Mouse (Mus musculus) MEL (cell line): ENCODE data around the gene Gpd1. TPM values are rescaled to one million over a fixed set of nuclear protein-coding genes. Genes with fewer than 3 reads are reported as not detected.

Source experiments
- DNase-seq: peaks from one replicate; pipeline ENCODE4 v3.0.0; 2011; ENCODE audit warnings: low read depth, low spot score
- H3K27ac ChIP-seq: 2 replicates; pipeline ENCODE4 v1.5.1; 2012; ENCODE audit warnings: low read depth, mild to moderate bottlenecking, control low read depth, low read length, moderate library complexity; ENCODE audit not compliant: control insufficient read depth
- H3K27me3 ChIP-seq, 2 experiments: fragments of 150-350 bp in 1 of 2; sonication (generic) in 1 of 2; 2 replicates each; pipeline ENCODE4 v1.6.1; 2012; ENCODE audit warnings: low read length in 2 of 2, mild to moderate bottlenecking in 2 of 2, improper control_type of control experiment in 1 of 2, moderate library complexity in 1 of 2; ENCODE audit not compliant: insufficient read depth in 2 of 2, control insufficient read depth in 1 of 2
- H3K36me3 ChIP-seq, 2 experiments: 2 replicates each; pipeline ENCODE4 v1.6.1; 2012 to 2014; ENCODE audit warnings: low read length in 2 of 2, improper control_type of control experiment in 1 of 2, inconsistent platforms in 1 of 2, mild to moderate bottlenecking in 1 of 2; ENCODE audit not compliant: insufficient read depth in 2 of 2, control insufficient read depth in 1 of 2
- H3K4me1 ChIP-seq, 2 experiments: fragments of 150-350 bp in 1 of 2; sonication (generic) in 1 of 2; 2 replicates each; pipeline ENCODE4 v1.6.1; 2012; ENCODE audit warnings: low read length in 2 of 2, improper control_type of control experiment in 1 of 2, mild to moderate bottlenecking in 1 of 2; ENCODE audit not compliant: insufficient read depth in 2 of 2, control insufficient read depth in 1 of 2
- H3K4me3 ChIP-seq, 2 experiments: fragments of 150-350 bp in 1 of 2; sonication (generic) in 1 of 2; 2 replicates each; pipeline ENCODE4 v1.5.1; 2012; ENCODE audit warnings: low read depth in 2 of 2, low read length in 2 of 2, mild to moderate bottlenecking in 2 of 2, moderate library complexity in 2 of 2, control low read depth in 1 of 2, improper control_type of control experiment in 1 of 2; ENCODE audit not compliant: control insufficient read depth in 1 of 2, insufficient read depth in 1 of 2
- H3K79me2 ChIP-seq: 2 replicates; pipeline ENCODE4 v1.6.1; 2012; ENCODE audit warnings: mild to moderate bottlenecking, low read length, moderate library complexity; ENCODE audit not compliant: control insufficient read depth, poor library complexity, insufficient read depth
- H3K9ac ChIP-seq: 2 replicates; pipeline ENCODE4 v1.6.1; 2012; ENCODE audit warnings: low read depth, mild to moderate bottlenecking, control low read depth, low read length, moderate library complexity; ENCODE audit not compliant: control insufficient read depth, poor library complexity, severe bottlenecking
- H3K9me3 ChIP-seq: fragments of 150-350 bp; sonication (generic); replicated peaks from 2 replicates; pipeline ENCODE4 v1.6.1; 2012; ENCODE audit warnings: mild to moderate bottlenecking, low read length, improper control_type of control experiment, moderate library complexity; ENCODE audit not compliant: insufficient read depth
- BHLHE40 ChIP-seq: IDR thresholded peaks from 2 replicates; pipeline ENCODE4 v1.6.1; 2012; ENCODE audit warnings: low read depth, mild to moderate bottlenecking, inconsistent platforms, low read length, improper control_type of control experiment, borderline replicate concordance
- CHD1 ChIP-seq: IDR thresholded peaks from 2 replicates; pipeline ENCODE4 v1.6.1; 2012; ENCODE audit warnings: low read depth, mild to moderate bottlenecking, inconsistent platforms, low read length, improper control_type of control experiment
- CHD2 ChIP-seq: IDR thresholded peaks from 2 replicates; pipeline ENCODE4 v1.6.1; 2011; ENCODE audit warnings: low read length, improper control_type of control experiment
- E2F4 ChIP-seq: IDR thresholded peaks from 2 replicates; pipeline ENCODE4 v1.6.1; 2011; ENCODE audit warnings: low read depth, low read length, improper control_type of control experiment, borderline replicate concordance
- ELF1 ChIP-seq: IDR thresholded peaks from 2 replicates; pipeline ENCODE4 v1.6.1; 2014; ENCODE audit warnings: low read depth, mild to moderate bottlenecking, inconsistent platforms, low read length, improper control_type of control experiment, moderate library complexity
- ETS1 ChIP-seq: IDR thresholded peaks from 2 replicates; pipeline ENCODE4 v1.6.1; 2012; ENCODE audit warnings: low read depth, mild to moderate bottlenecking, inconsistent platforms, low read length, improper control_type of control experiment, moderate library complexity
- HCFC1 ChIP-seq: IDR thresholded peaks from 2 replicates; pipeline ENCODE4 v1.6.1; 2012; ENCODE audit warnings: low read depth, mild to moderate bottlenecking, inconsistent platforms, low read length, improper control_type of control experiment, moderate library complexity
- JUND ChIP-seq: IDR thresholded peaks from 2 replicates; pipeline ENCODE4 v1.6.1; 2011; ENCODE audit warnings: low read depth, mild to moderate bottlenecking, improper control_type of control experiment, low read length
- MAX ChIP-seq: IDR thresholded peaks from 2 replicates; pipeline ENCODE4 v1.6.1; 2011; ENCODE audit warnings: low read length, improper control_type of control experiment
- MAZ ChIP-seq: IDR thresholded peaks from 2 replicates; pipeline ENCODE4 v1.6.1; 2012; ENCODE audit warnings: low read depth, mild to moderate bottlenecking, inconsistent platforms, low read length, improper control_type of control experiment
- MXI1 ChIP-seq: IDR thresholded peaks from 2 replicates; pipeline ENCODE4 v1.6.1; 2011; ENCODE audit warnings: mild to moderate bottlenecking, low read depth, low read length, improper control_type of control experiment
- MYB ChIP-seq: IDR thresholded peaks from 2 replicates; pipeline ENCODE4 v1.6.1; 2011; ENCODE audit warnings: mild to moderate bottlenecking, low read depth, low read length, improper control_type of control experiment
- NELFE ChIP-seq: IDR thresholded peaks from 2 replicates; pipeline ENCODE4 v1.6.1; 2011; ENCODE audit warnings: low read depth, low read length, improper control_type of control experiment
- POLR2A ChIP-seq, 2 experiments: IDR thresholded peaks; 2 replicates each; pipeline ENCODE4 v1.6.1; 2011 to 2012; ENCODE audit warnings: low read length in 2 of 2, mild to moderate bottlenecking in 2 of 2, control low read depth in 1 of 2, improper control_type of control experiment in 1 of 2, low read depth in 1 of 2, moderate library complexity in 1 of 2; ENCODE audit not compliant: control insufficient read depth in 1 of 2, insufficient read depth in 1 of 2, poor library complexity in 1 of 2
- POLR2AphosphoS5 ChIP-seq: IDR thresholded peaks from 2 replicates; pipeline ENCODE4 v1.6.1; 2012; ENCODE audit warnings: low read depth, borderline replicate concordance, mild to moderate bottlenecking, inconsistent platforms, low read length, moderate library complexity, mixed read lengths
- RAD21 ChIP-seq: IDR thresholded peaks from 2 replicates; pipeline ENCODE4 v1.6.1; 2011; ENCODE audit warnings: mild to moderate bottlenecking, low read depth, low read length, improper control_type of control experiment
- RCOR1 ChIP-seq: IDR thresholded peaks from 2 replicates; pipeline ENCODE4 v1.6.1; 2012; ENCODE audit warnings: low read depth, mild to moderate bottlenecking, inconsistent platforms, low read length, improper control_type of control experiment
- SIN3A ChIP-seq: IDR thresholded peaks from 2 replicates; pipeline ENCODE4 v1.6.1; 2012; ENCODE audit warnings: low read length, improper control_type of control experiment, inconsistent platforms
- SMC3 ChIP-seq: IDR thresholded peaks from 2 replicates; pipeline ENCODE4 v1.6.1; 2011; ENCODE audit warnings: low read depth, low read length, improper control_type of control experiment
- TAL1 ChIP-seq: IDR thresholded peaks from 2 replicates; pipeline ENCODE4 v1.6.1; 2012; ENCODE audit warnings: mild to moderate bottlenecking, inconsistent platforms, low read length, moderate library complexity, mixed read lengths
- TBP ChIP-seq: IDR thresholded peaks from 2 replicates; pipeline ENCODE4 v1.8.0; 2011; ENCODE audit warnings: low read depth, low read length, improper control_type of control experiment
- UBTF ChIP-seq: IDR thresholded peaks from 2 replicates; pipeline ENCODE4 v1.6.1; 2012; ENCODE audit warnings: low read depth, mild to moderate bottlenecking, inconsistent platforms, low read length, improper control_type of control experiment, moderate library complexity, borderline replicate concordance; ENCODE audit not compliant: insufficient read depth
- USF1 ChIP-seq: IDR thresholded peaks from 2 replicates; pipeline ENCODE4 v1.6.1; 2014; ENCODE audit warnings: low read depth, mild to moderate bottlenecking, inconsistent platforms, low read length, improper control_type of control experiment, moderate library complexity
- USF2 ChIP-seq, 2 experiments: IDR thresholded peaks; 2 replicates each; pipeline ENCODE4 v1.6.1; 2011 to 2012; ENCODE audit warnings: improper control_type of control experiment in 2 of 2, low read length in 2 of 2, borderline replicate concordance in 1 of 2, inconsistent platforms in 1 of 2, low read depth in 1 of 2, mild to moderate bottlenecking in 1 of 2; ENCODE audit not compliant: insufficient read depth in 1 of 2
- ZC3H11A ChIP-seq: IDR thresholded peaks from 2 replicates; pipeline ENCODE4 v1.6.1; 2012; ENCODE audit warnings: low read depth, mild to moderate bottlenecking, inconsistent platforms, low read length, improper control_type of control experiment
- ZNF384 ChIP-seq: IDR thresholded peaks from 2 replicates; pipeline ENCODE4 v1.6.1; 2012; ENCODE audit warnings: low read depth, mild to moderate bottlenecking, inconsistent platforms, low read length, improper control_type of control experiment
- polyA plus RNA-seq, 2 experiments: library from polyadenylated mRNA; stranded (reverse) in 1 of 2; unstranded in 1 of 2; fragments of >175 nt in 1 of 2; fragments of >200 nt in 1 of 2; gene quantifications; 2 replicates each; pipeline versions ENCODE4 v1.2.1 to v1.2.4; 2012; ENCODE audit warnings: low replicate concordance in 2 of 2, low read depth in 1 of 2; ENCODE audit not compliant: insufficient read length in 2 of 2, insufficient read depth in 1 of 2, missing spikeins in 1 of 2
- total RNA-seq: library from RNA; depleted of rRNA; stranded (reverse); fragments of 300-350 nt; gene quantifications from 2 replicates; pipeline ENCODE4 v1.2.3, GENCODE M21; 2012

Gene Gpd1
- total and polyA plus RNA-seq, 3 experiments: 0.23 to 0.52 TPM; not detected in 1

DNA sequence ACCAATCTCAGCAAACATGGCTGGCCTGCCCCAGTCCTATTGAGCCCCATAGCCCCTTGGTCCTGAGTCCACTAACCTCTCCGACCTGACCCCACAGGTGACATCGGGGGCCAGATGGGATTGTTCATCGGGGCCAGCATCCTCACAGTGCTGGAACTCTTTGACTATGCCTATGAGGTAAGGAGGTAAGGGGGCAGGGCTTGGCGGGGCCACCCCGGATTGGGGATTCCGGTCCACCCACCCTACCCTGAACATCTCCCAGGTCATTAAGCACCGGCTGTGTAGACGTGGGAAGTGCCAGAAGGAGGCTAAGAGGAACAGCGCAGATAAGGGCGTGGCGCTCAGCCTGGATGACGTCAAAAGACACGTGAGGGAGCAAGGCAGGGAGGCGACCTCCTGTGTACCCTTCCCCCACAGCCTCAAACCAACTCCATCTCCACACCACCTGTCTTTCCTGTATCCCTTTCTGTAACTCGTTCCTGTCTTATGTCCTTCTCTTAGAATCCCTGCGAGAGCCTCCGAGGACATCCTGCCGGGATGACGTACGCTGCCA, 18.7 kb upstream of the Gpd1 start (continued):
- no peak for TF ChIP-seq RCOR1
- no peak for TF ChIP-seq MAZ
- no peak for TF ChIP-seq NELFE
- no peak for TF ChIP-seq RAD21
- TF ChIP-seq MXI1: 0 out of 2 replicates have a peak, but pooled peaks have one; percentile 40
- 0 out of 4 replicates have a peak, but pooled peaks of 1 of the 2 experiments have one; percentile 16 for TF ChIP-seq POLR2A (IDR thresholded peaks at IDR 0.05; ENCODE audit: control insufficient read depth in 1 of 2, insufficient read depth in 1 of 2, low read depth in 1 of 2, low read length in 2 of 2, poor library complexity in 1 of 2)
- TF ChIP-seq SMC3: no peak
- no peak for TF ChIP-seq ZNF384
- TF ChIP-seq TBP: no peak
- no peak for TF ChIP-seq CHD1

DNA sequence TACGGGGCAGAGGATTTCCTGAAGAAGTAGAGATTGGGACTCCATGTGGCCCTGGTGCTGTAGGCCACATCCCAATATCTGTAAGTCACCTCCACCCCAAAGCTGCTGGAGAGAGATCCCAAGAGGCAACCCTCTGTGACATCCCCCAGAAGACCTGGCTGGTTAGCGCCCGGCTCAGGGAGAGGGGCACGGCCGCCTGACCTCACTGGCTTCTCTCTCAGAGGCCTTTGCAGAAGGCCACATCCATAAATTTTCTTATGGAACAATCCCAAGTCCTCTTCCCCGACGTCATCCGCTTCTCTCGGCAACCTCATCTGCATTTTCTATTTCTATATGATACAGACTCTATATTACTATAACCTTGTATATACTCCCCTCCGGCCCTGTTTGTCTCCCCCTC, 17.6 kb upstream of the Gpd1 start:
- DNase-seq: no peak
- Histone ChIP-seq H3K4me3 (no peak overlapping the region), H3K27me3 (peaks cover under 1 to 5% of the 10 kb centered on the region in 2 experiments; a peak in 3 of 4 replicates), H3K79me2 (peaks cover 4% of the 10 kb centered on the region; the same call in 1 of the 2 replicates), H3K9ac (no peak overlapping the region), H3K36me3 (peaks cover 0 to 10% of the 10 kb centered on the region in 2 experiments; a peak in 1 of 4 replicates), H3K4me1 (peaks cover 0 to 22% of the 10 kb centered on the region in 2 experiments; a peak in 3 of 4 replicates), H3K9me3 (no peaks in the 10 kb centered on the region), H3K27ac (no peak overlapping the region)
- TF ChIP-seq POLR2A (IDR thresholded peaks at IDR 0.05; ENCODE audit: control insufficient read depth in 1 of 2, insufficient read depth in 1 of 2, low read depth in 1 of 2, low read length in 2 of 2, poor library complexity in 1 of 2) (no peak), MXI1 (no peak), SMC3 (no peak), UBTF (no peak), CHD1 (no peak), NELFE (no peak), HCFC1 (no peak), BHLHE40 (no peak), MAZ (no peak)

DNA sequence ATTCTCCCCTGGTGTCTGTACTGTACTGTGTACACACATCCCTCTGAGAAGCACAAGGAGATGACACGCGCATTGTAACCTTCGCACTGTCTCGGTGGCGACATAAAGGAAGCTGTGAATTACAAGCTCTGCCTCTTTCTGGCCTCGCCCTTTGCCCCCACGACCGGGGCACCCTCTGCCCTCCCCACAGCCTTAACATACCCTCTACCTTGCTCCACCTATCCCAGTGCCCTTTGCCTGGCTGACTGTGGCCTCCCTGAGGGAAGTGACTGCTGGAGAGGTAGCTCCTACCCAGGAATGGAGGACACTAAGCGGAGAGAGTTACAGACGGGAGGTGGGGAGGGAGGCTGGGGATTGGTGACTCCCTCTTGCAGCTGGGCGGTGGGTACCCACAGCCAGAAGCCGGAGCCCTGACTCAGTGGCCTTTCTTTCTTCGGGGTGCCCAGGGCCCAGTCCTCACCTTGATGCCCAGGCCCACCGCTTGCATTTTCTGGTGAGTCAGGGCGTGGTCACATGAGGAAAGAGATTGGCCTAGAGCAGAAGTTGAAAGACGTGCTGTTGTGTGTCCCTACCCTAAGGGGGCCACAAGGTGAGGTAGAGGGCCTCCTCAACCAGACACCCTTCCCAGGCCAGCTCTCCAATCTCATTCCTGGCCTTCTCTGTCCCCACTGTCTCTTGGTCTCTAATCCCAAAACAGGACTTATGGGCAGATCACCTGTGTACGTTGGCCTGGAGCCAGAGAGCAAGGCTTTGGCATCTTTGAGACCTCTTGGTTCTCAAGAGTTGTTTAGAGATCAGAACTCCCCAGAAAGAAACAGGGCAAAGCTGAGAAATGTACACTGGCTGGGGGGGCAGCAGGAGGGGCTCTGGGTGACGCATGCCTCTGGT, 16.9 kb upstream of the Gpd1 start:
- Histone ChIP-seq H3K4me1 (peaks cover 0 to 22% of the 10 kb centered on the region in 2 experiments; a peak in 3 of 4 replicates), H3K9me3 (no peaks in the 10 kb centered on the region), H3K4me3 (no peak overlapping the region), H3K27me3 (peaks cover 0 to 2% of the 10 kb centered on the region in 2 experiments; a peak in 3 of 4 replicates), H3K79me2 (peaks cover 4% of the 10 kb centered on the region; the same call in 1 of the 2 replicates), H3K36me3 (peaks cover 0 to 10% of the 10 kb centered on the region in 2 experiments; a peak in 1 of 4 replicates), H3K9ac (no peak overlapping the region), H3K27ac (no peak overlapping the region)
- DNase-seq: no peak
- TF ChIP-seq USF1: no peak
- no peak for TF ChIP-seq SIN3A
- TF ChIP-seq ELF1: no peak
- no peak for TF ChIP-seq MAX
- TF ChIP-seq JUND: no peak
- no peak for TF ChIP-seq MAZ
- no peak for TF ChIP-seq CHD2
- TF ChIP-seq ETS1: no peak
- TF ChIP-seq USF2 (IDR thresholded peaks at IDR 0.05; ENCODE audit: borderline replicate concordance in 1 of 2, insufficient read depth in 1 of 2, low read depth in 1 of 2, low read length in 2 of 2): no peak
- TF ChIP-seq ZC3H11A: no peak
- no peak for TF ChIP-seq ZNF384
- TF ChIP-seq TAL1: no peak
- no peak for TF ChIP-seq UBTF
- TF ChIP-seq E2F4: no peak
- no peak for TF ChIP-seq POLR2AphosphoS5
- TF ChIP-seq MYB: no peak
